Mouse (Mus musculus) C2C12 (cell line): Measurements from ENCODE around the gene Rbm12b1. TPM values are rescaled to one million over a fixed set of nuclear protein-coding genes. Genes with fewer than 3 reads are reported as not detected.
A peak's percentile ranks its signal among the peaks of the same experiment; 100 is the strongest.
"Not testable (repeated sequence)": the region's sequence is repeated elsewhere in the genome, so short reads cannot be mapped to it uniquely, and the experiment has no call there.

ENCODE experiments used
- H3K27me3 ChIP-seq: one replicate; pipeline ENCODE4 v1.6.1; 2011; ENCODE audit not compliant: control insufficient read depth, insufficient read depth, insufficient read length
- H3K36me3 ChIP-seq: one replicate; pipeline ENCODE4 v1.6.1; 2011; ENCODE audit not compliant: control insufficient read depth, insufficient read depth
- H3K4me3 ChIP-seq: one replicate; pipeline ENCODE4 v1.5.1; 2011; ENCODE audit warnings: mild to moderate bottlenecking, control low read depth; ENCODE audit not compliant: poor library complexity, insufficient read depth, severe bottlenecking
- H3K79me2 ChIP-seq: one replicate; pipeline ENCODE4 v1.6.1; 2011; ENCODE audit not compliant: control insufficient read depth, insufficient read depth
- H3K79me3 ChIP-seq: one replicate; pipeline ENCODE4 v1.6.1; 2011; ENCODE audit warnings: low read depth, control low read depth
- H3ac ChIP-seq: one replicate; pipeline ENCODE3; 2011; ENCODE audit warnings: low read depth; ENCODE audit not compliant: control insufficient read depth, insufficient read length
- CEBPB ChIP-seq: IDR thresholded peaks from one replicate; pipeline ENCODE4 v1.6.1; 2011; ENCODE audit warnings: low read depth, mild to moderate bottlenecking, control low read depth, moderate library complexity
- CTCF ChIP-seq: IDR thresholded peaks from one replicate; pipeline ENCODE4 v1.5.1; 2011; ENCODE audit not compliant: control insufficient read depth, insufficient read depth, insufficient read length
- FOSL1 ChIP-seq: IDR thresholded peaks from one replicate; pipeline ENCODE4 v1.8.0; 2011; ENCODE audit warnings: mild to moderate bottlenecking, low read length; ENCODE audit not compliant: poor library complexity, insufficient read depth, severe bottlenecking
- MAX ChIP-seq: IDR thresholded peaks from one replicate; pipeline ENCODE4 v1.6.1; 2011; ENCODE audit warnings: mild to moderate bottlenecking, control low read depth
- MYOD1 ChIP-seq: IDR thresholded peaks from one replicate; pipeline ENCODE4 v1.6.1; 2011; ENCODE audit warnings: low read depth; ENCODE audit not compliant: control insufficient read depth, insufficient read length
- MYOG ChIP-seq: IDR thresholded peaks from one replicate; pipeline ENCODE4 v1.6.1; 2011; ENCODE audit not compliant: control insufficient read depth, insufficient read length; ENCODE audit errors: extremely low read depth
- USF1 ChIP-seq: IDR thresholded peaks from one replicate; pipeline ENCODE4 v1.6.1; 2011; ENCODE audit warnings: low read depth, mild to moderate bottlenecking, control low read depth, moderate library complexity
- long read RNA-seq, 2 experiments: library from polyadenylated mRNA; unstranded; transcript quantifications; one replicate each; pipeline ENCODE4 v2.0.0; 2019 to 2020
- polyA plus RNA-seq: library from polyadenylated mRNA; unstranded; fragments of >200 nt; fragmentation: generic; extraction: Trizol; gene quantifications from one replicate; pipeline ENCODE4 v1.2.1, GENCODE M21; 2012; ENCODE audit warnings: missing spikeins

Gene Rbm12b1
- 0.78 TPM for polyA plus RNA-seq
- long read RNA-seq, experiment 1, partial matches to known transcripts = 0 of 1 reads
- long read RNA-seq, experiment 1, other reads (novel, unspliced or antisense) = 1 of 1 reads
- long read RNA-seq, experiment 2, partial matches to known transcripts = 0 of 12 reads
- long read RNA-seq, experiment 2, other reads (novel, unspliced or antisense) = 6 of 12 reads

DNA sequence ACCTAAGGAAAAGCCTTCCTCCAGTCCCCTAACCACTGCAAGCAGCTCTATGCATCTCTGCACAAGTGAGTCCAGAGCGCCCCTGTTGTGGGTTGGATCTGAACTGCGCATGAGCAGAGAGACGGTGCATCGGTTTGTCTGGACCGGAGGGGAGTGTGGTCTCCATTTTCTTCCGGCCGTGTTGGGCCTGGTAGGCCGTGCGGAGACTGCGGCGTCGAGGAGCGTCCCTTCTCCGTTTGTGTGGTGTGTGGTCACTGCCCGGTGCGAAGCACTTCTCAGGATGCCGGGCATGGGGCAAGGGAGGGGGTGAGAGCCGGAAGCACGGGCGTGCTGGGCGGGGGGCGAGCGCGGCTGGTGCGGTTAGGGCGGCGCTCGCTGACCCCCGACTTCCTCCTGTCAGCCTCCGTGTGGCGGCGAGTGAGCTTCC, at the start of gene Rbm12b1:
Rbm12b1 (plus strand) TSS at position 124 of the 427 bp plus-strand sequence.
- not testable (repeated sequence) for H3K4me3 ChIP-seq, H3K36me3 ChIP-seq, H3K79me2 ChIP-seq, H3K79me3 ChIP-seq, H3ac ChIP-seq, H3K27me3 ChIP-seq

DNA sequence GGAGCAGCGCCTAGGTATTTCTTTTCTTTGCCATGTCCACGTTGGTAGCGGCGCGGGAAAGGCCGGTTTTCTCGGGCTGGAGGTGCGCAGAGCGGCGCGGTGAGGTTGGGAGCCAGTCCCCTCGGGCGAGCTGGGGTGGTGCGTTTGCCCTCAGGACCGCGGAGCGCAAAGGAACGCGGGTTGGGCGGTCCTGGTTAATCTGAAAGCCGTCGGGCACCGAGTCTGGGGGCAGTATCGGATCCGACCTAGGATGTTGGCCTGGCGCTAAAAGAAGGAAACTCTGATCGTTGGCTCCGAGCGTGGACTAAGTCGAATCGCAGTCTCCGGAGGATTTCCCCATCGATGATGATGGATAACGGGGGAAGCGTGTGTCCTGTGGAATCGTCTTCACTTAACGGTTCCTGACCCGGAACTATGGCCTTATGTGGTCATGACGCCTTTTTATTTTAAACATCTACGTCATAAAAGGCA, 563 bp downstream of the Rbm12b1 start:
- H3K36me3 ChIP-seq, H3K79me2 ChIP-seq, H3K79me3 ChIP-seq, H3K27me3 ChIP-seq, H3ac ChIP-seq, H3K4me3 ChIP-seq: not testable (repeated sequence)

DNA sequence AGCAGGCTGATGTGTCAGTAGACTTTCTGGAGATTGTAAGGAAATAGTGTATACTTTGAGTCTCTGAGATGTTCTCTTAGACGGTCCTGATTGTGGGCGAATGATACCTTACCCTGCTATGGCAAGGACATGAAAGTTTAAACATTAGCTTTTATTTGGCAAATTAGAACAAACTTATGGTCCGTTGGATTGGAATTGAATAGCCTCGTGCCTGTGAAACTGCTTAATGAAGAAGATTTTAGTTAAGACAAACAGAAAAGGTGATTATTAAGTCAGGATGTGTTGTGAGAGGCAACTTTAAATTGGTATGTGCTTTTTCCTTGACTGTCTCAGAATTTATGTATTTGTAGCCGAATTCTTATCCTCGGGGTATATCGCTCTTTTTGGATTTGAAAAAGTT, 1.5 kb downstream of the Rbm12b1 start:
- not testable (repeated sequence) for H3K79me2 ChIP-seq, H3K4me3 ChIP-seq

DNA sequence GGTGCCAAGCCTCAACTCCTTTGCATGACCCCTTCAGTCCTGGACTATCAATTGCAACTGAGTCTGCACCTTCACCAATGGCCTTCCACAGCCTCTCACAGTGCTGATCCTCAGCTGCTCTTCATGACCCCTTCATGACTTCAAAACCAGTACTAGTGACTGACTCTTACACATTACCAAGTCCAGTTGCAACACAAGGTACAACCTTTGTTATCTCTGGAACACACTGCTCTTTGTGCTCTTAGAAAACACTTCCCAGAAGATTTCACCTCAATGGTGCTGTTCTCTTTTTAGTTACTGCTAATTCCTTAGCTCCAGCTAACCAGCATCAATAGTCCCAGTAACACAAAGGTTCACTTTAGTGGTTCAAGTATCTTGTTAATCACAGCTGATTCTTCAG, 7.6 kb downstream of the Rbm12b1 start:
- no peak for TF ChIP-seq MYOG
- TF ChIP-seq FOSL1 = no peak
- no peak for TF ChIP-seq USF1
- no peak for TF ChIP-seq CTCF
- TF ChIP-seq MYOD1 = no peak
- no peak for TF ChIP-seq MAX
- TF ChIP-seq CEBPB = no peak
- no peaks in the 10 kb centered on the region for H3K27me3 ChIP-seq
- no peak overlapping the region for H3ac ChIP-seq
- no peak overlapping the region for H3K4me3 ChIP-seq
- no peaks in the 10 kb centered on the region for H3K36me3 ChIP-seq
- H3K79me2 ChIP-seq = no peaks in the 10 kb centered on the region
- no peaks in the 10 kb centered on the region for H3K79me3 ChIP-seq

More for the DNA sequence above, 1.5 kb downstream of the Rbm12b1 start:
- H3K36me3 ChIP-seq, H3K27me3 ChIP-seq, H3ac ChIP-seq, H3K79me3 ChIP-seq: not testable (repeated sequence)

DNA sequence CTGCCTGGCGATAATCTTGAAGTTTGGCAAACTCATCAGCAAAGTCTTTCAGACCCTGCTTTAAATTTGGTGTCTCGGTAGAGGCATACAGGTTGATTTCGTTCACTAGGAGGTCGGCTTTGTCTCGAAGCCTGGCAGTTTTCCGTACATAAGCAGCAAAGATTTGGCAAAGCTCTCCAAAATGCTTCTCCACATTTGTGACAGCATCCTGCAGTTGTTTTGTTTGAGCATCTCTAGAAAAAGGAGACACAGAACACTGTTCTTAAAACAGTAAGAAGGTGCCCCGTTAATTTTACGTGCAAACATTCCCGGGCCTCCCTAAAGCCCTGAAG, 30.9 kb downstream of the Rbm12b1 start:
- Histone ChIP-seq H3ac (peak overlapping the region; percentile 97), H3K79me3 (peaks cover 9% of the 10 kb centered on the region), H3K27me3 (no peaks in the 10 kb centered on the region), H3K4me3 (peak overlapping the region; percentile 55), H3K79me2 (peaks cover 14% of the 10 kb centered on the region), H3K36me3 (peaks cover 40% of the 10 kb centered on the region)
- TF ChIP-seq MYOD1 = no peak
- no peak for TF ChIP-seq CEBPB
- TF ChIP-seq MAX = no peak
- no peak for TF ChIP-seq CTCF

DNA sequence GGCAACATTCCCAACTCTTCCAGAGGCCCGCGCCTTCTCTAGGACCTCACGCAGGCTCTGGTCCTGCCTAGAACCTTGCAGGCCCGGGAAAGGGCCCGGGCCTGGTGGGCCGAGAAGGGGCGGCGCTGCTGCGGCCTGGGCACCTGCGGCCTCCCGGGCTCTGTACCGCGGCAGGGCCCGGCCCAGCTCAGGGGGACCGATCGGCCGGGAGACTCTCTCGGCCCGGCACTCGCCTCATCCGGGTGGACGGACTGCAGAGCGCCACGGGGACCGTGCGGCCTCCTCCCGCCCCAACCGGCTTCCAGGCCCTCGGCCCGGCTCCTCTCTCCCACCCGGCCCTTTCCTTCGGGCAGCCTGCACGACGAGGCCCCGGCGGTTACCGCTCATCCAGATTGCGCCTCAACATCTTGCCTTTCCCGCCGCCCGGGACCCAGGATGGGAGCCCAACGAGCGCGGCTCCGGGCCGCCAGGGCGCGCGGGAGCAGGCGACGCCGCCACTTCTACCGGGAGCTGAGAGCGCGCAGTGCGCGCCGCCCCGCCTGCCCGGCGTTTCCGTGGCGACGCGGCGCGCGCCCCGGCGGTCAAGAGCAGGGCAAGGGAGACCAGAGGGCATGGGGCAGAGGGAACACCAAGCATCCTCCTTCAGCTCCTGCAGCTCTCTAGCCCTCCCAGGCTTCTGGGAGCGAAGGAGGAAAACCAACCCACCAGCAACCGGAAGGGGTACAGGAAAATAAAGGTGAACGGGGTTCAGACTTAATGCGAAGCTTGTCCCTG, 31.4 kb downstream of the Rbm12b1 start, which contains the start of gene Fam92a:
Fam92a (minus strand) TSS at position 698 of the 774 bp plus-strand sequence.
- peak within 1 kb of the TSS; percentile 97 for H3ac ChIP-seq
- H3K27me3 ChIP-seq = no peaks in the 10 kb centered on the region
- TF ChIP-seq USF1 = no peak
- TF ChIP-seq MAX = peak; percentile 46
- TF ChIP-seq MYOG = no peak
- no peak for TF ChIP-seq FOSL1
- H3K36me3 ChIP-seq = peaks cover 35% of the 10 kb centered on the region
- H3K79me2 ChIP-seq = peaks cover 14% of the 10 kb centered on the region
- peaks cover 9% of the 10 kb centered on the region for H3K79me3 ChIP-seq
- peak within 1 kb of the TSS; percentile 55 for H3K4me3 ChIP-seq

DNA sequence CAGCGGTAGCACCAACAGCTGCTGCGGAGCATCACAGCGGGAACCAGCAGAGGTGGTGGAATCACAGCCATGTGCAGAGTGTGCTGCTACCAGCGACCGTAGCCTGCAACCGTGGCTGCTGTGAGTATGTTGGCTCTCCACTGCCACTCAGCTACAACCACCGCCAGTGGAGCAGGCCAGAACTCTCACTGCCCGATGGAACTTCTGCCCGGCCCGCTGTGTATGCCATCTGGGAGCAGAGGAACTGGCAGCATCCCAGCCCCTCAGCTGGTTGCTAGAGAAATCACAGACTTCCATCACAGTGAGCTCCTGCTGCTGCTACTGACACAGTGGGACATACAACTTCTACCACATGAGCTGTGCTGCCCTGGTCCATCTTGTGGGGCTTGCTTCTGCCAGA, 38.9 kb downstream of the Rbm12b1 start:
- no peak overlapping the region for H3K4me3 ChIP-seq
- TF ChIP-seq FOSL1 = no peak
- no peak for TF ChIP-seq MAX
- no peak for TF ChIP-seq MYOD1
- no peak for TF ChIP-seq CTCF
- no peak for TF ChIP-seq MYOG
- TF ChIP-seq CEBPB = no peak
- no peak for TF ChIP-seq USF1
- H3K79me3 ChIP-seq = no peaks in the 10 kb centered on the region

More for the DNA sequence above, 38.9 kb downstream of the Rbm12b1 start:
- no peaks in the 10 kb centered on the region for H3K36me3 ChIP-seq
- H3K79me2 ChIP-seq = no peaks in the 10 kb centered on the region
- no peak overlapping the region for H3ac ChIP-seq
- H3K27me3 ChIP-seq = peaks cover 7% of the 10 kb centered on the region

Other genes starting within 250 kb of the Rbm12b1 start
- not detected for gene Gm10604, start 159.0 kb upstream of the Rbm12b1 start, polyA plus RNA-seq
- gene Rbm12b2, start 50.8 kb upstream of the Rbm12b1 start, polyA plus RNA-seq = 2.4 TPM
- 22.9 TPM for gene Fam92a, start 31.8 kb downstream of the Rbm12b1 start, polyA plus RNA-seq